Mouse (Mus musculus) monocyte, adult 59 days (primary cell): Measurements from ENCODE around the gene Gm10447. TPM values are rescaled to one million over a fixed set of nuclear protein-coding genes. Genes with fewer than 3 reads are reported as not detected.

Source experiments
- total RNA-seq, 2 experiments: library from RNA; stranded (reverse); gene quantifications; one replicate each; pipeline ENCODE4 v1.2.4; 2023

Gene Gm10447
- total RNA-seq = not detected

DNA sequence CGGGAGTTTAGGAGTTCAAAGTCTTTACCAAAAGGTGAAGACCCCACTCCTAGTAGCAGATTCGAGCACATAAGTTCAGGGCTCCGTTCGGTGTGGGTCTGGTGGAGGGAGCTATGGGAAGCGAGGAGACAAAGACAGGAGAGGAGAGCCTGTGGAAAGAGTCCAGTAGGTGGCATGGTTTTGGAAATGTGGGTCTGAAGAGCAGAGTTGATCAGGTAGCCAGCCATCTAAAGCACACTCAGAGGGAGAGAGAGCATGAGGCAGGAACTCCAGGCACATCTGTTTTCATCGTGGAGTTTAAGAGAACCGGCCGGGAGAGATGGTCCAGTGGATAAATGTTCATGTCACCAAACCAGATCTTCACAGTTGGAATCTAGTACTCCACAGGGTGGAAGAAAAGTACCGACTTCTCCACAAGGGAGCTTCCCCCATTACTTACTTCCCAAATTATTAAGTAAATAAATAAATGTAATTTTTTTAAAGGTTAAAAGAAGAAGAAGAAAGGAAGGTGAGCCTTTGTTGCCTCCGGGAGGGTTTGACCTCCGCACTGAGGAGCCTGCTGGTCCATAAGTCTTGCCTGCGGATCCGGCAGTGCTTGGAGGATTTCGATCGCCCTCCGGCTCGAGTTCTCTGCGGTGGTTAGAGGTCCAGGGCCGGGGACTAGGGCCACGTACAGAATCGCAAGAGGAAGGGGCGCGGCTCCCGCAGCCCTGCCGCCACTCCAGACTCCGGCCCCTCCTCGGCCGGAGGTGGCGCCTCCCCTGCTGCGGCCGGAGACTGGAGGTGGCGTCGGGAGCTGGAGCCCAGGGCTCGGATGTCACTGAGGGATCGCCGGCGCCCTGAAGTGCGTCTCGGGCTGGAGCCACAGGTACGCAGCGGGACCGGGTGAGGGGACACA lies at the start of gene Gm10447, which contains the start of gene Shroom1:
Gm10447 (minus strand) TSS at position 637 of the 898 bp plus-strand sequence.
Shroom1 (plus strand) TSS at position 732 of the 898 bp plus-strand sequence.

GRCm38 (mm10) chr11:53479783-53480301 lies 22.9 kb upstream of the Gm10447 start, which contains the start of the genes Gm9945 and Sowaha:
Gm9945 (plus strand) TSS chr11:53480166.
Sowaha (minus strand) TSS chr11:53480274.

GRCm38 (mm10) chr11:53469968-53470695 lies 13.2 kb upstream of the Gm10447 start, which contains the start of gene Gm9837:
Gm9837 (minus strand) TSS chr11:53470479.

GRCm38 (mm10) chr11:53430670-53431346 lies 26.1 kb downstream of the Gm10447 start, which contains the start of the genes Uqcrq and Gdf9:
Uqcrq (minus strand) TSS chr11:53430831.
Gdf9 (plus strand) TSS chr11:53431023.

DNA sequence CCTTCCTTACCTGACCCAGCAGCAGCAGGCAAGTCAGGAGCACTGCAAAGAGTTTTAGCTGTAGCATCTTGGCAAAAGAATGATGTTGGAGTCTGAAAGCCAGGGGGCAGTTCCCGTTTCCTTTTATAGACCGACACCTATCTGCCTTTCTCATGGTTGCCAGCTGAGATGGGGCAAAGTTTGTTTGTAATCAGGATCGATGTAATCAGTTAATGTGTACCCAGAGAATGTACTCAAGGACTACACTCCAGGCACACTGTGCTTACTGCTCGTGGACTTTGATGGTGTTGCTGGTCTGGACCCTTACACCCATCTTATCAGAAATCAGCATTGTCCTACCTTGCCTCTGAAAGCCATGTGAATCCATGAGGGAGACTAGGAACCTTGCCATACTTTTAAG lies 33.9 kb downstream of the Gm10447 start, which contains the start of gene Leap2:
Leap2 (minus strand) TSS at position 135 of the 400 bp plus-strand sequence.

Other genes with a start within 250 kb of the Gm10447 start
- 100 to 1,000 TPM in 1 of 2 experiments, 10 to 100 TPM in 1; 95.6 to 101 TPM for gene Hspa4, start 156.7 kb downstream of the Gm10447 start, total RNA-seq
- 10 to 100 TPM in 1 of 2 experiments, 1 to 10 TPM in 1; 6.7 to 11.1 TPM for gene Zcchc10, start 132.4 kb downstream of the Gm10447 start, total RNA-seq
- 100 to 1,000 TPM; 134 to 137 TPM for gene Aff4, start 106.3 kb downstream of the Gm10447 start, total RNA-seq
- gene Leap2, start 33.9 kb downstream of the Gm10447 start, total RNA-seq = not detected
- gene Uqcrq, start 26.3 kb downstream of the Gm10447 start, total RNA-seq = 100 to 1,000 TPM; 173 to 184 TPM
- 1 to 10 TPM; 1.8 TPM for gene Gdf9, start 26.1 kb downstream of the Gm10447 start, total RNA-seq
- gene Shroom1, start 95 bp upstream of the Gm10447 start, total RNA-seq = 1 to 10 TPM in 1 of 2 experiments, under 1 TPM in 1; 0.73 to 1.0 TPM
- gene Gm9837, start 13.4 kb upstream of the Gm10447 start, total RNA-seq = not detected
- not detected for gene Gm9945, start 23.1 kb upstream of the Gm10447 start, total RNA-seq
- gene Sowaha, start 23.2 kb upstream of the Gm10447 start, total RNA-seq = not detected
- 1 to 10 TPM; 6.7 to 7.5 TPM for gene Sept8, start 62.1 kb upstream of the Gm10447 start, total RNA-seq
- 1 to 10 TPM; 4.3 to 6.3 TPM for gene Kif3a, start 110.3 kb upstream of the Gm10447 start, total RNA-seq
- gene Il4, start 161.6 kb upstream of the Gm10447 start, total RNA-seq = not detected
- not detected for gene Il13, start 177.6 kb upstream of the Gm10447 start, total RNA-seq